Mouse (Mus musculus) kidney, adult 9 months (tissue): ENCODE measurements around the gene Msh2.
"Not testable (repeated sequence)": the region's sequence is repeated elsewhere in the genome, so short reads cannot be mapped to it uniquely, and the experiment has no call there.

Source experiments
- DNase-seq: peaks from one replicate; pipeline ENCODE4 v3.0.0; 2022

The Msh2 gene

GRCm38 (mm10) chr17:87671890-87672660, at the start of gene Msh2:
Msh2 (plus strand) TSS chr17:87672330.
- peak; percentile 99 for DNase-seq

GRCm38 (mm10) chr17:87625510-87626086, 46.5 kb upstream of the Msh2 start:
- DNase-seq: no peak

- DNase-seq: no peak
Measured at GRCm38 (mm10) chr17:87628144-87628543, 44.0 kb upstream of the Msh2 start.

- no peak for DNase-seq
Measured at GRCm38 (mm10) chr17:87628706-87629105, 43.4 kb upstream of the Msh2 start.

- DNase-seq: peak; percentile 57
Measured at GRCm38 (mm10) chr17:87637056-87637389, 35.1 kb upstream of the Msh2 start.

- no peak for DNase-seq
Measured at GRCm38 (mm10) chr17:87639242-87639641, 32.9 kb upstream of the Msh2 start.

GRCm38 (mm10) chr17:87640272-87640671, 31.9 kb upstream of the Msh2 start:
- no peak for DNase-seq

- DNase-seq: no peak
Measured at GRCm38 (mm10) chr17:87641006-87641405, 31.1 kb upstream of the Msh2 start.

- peak; percentile 56 for DNase-seq
Measured at GRCm38 (mm10) chr17:87642744-87643143, 29.4 kb upstream of the Msh2 start.

GRCm38 (mm10) chr17:87655616-87656015, 16.5 kb upstream of the Msh2 start:
- peak; percentile 48 for DNase-seq

- not testable (repeated sequence) for DNase-seq
Measured at GRCm38 (mm10) chr17:87661958-87662573, 10.1 kb upstream of the Msh2 start.

- no peak for DNase-seq
Measured at GRCm38 (mm10) chr17:87664238-87664637, 7.9 kb upstream of the Msh2 start.

- DNase-seq: peak; percentile 76
Measured at GRCm38 (mm10) chr17:87665066-87665822, 6.9 kb upstream of the Msh2 start.

- no peak for DNase-seq
Measured at GRCm38 (mm10) chr17:87672677-87673286, 652 bp downstream of the Msh2 start.

GRCm38 (mm10) chr17:87676916-87677474, 4.9 kb downstream of the Msh2 start:
- not testable (repeated sequence) for DNase-seq

GRCm38 (mm10) chr17:87677656-87678055, 5.5 kb downstream of the Msh2 start:
- no peak for DNase-seq

- no peak for DNase-seq
Measured at GRCm38 (mm10) chr17:87689217-87689616, 17.1 kb downstream of the Msh2 start.

GRCm38 (mm10) chr17:87691958-87692357, 19.8 kb downstream of the Msh2 start:
- peak; percentile 38 for DNase-seq

GRCm38 (mm10) chr17:87695874-87696465, 23.8 kb downstream of the Msh2 start:
- no peak for DNase-seq

- DNase-seq: no peak
Measured at GRCm38 (mm10) chr17:87696814-87697213, 24.7 kb downstream of the Msh2 start.

- no peak for DNase-seq
Measured at GRCm38 (mm10) chr17:87698996-87699765, 27.1 kb downstream of the Msh2 start.
